Mouse (Mus musculus) limb, embryonic 10.5 days (tissue): ENCODE measurements around the gene Psme2b. TPM values are rescaled to one million over a fixed set of nuclear protein-coding genes. Genes with fewer than 3 reads are reported as not detected.
"Not testable (repeated sequence)": the region's sequence is repeated elsewhere in the genome, so short reads cannot be mapped to it uniquely, and the experiment has no call there.

Experiments used
- DNase-seq: peaks from one replicate; pipeline ENCODE4 v3.0.0-alpha.2; 2017; ENCODE audit warnings: low spot score
- H3K27ac ChIP-seq: fragments of 300-500 bp; sonication (generic); 2 replicates; pipeline ENCODE4 v1.5.1; 2016; ENCODE audit warnings: mild to moderate bottlenecking
- H3K27me3 ChIP-seq: fragments of 300-500 bp; sonication (generic); 2 replicates; pipeline ENCODE4 v1.6.1; 2016; ENCODE audit warnings: low read depth, mild to moderate bottlenecking; ENCODE audit not compliant: poor library complexity, severe bottlenecking
- H3K36me3 ChIP-seq: fragments of 300-500 bp; sonication (generic); 2 replicates; pipeline ENCODE4 v1.6.1; 2016; ENCODE audit warnings: mild to moderate bottlenecking, moderate library complexity
- H3K4me1 ChIP-seq: fragments of 300-500 bp; sonication (generic); 2 replicates; pipeline ENCODE4 v1.6.1; 2016
- H3K4me3 ChIP-seq: fragments of 300-500 bp; sonication (generic); 2 replicates; pipeline ENCODE4 v1.5.1; 2016; ENCODE audit warnings: mild to moderate bottlenecking, moderate library complexity
- H3K9me3 ChIP-seq: fragments of 300-500 bp; sonication (generic); replicated peaks from 2 replicates; pipeline ENCODE4 v1.6.1; 2016; ENCODE audit warnings: mild to moderate bottlenecking
- WGBS: fragments of 180-500 bp; shearing (Covaris S2); methylation state at CpG from one replicate; pipeline ENCODE4 v1.1.7; 2016; 5-methylcytosine and 5-hydroxymethylcytosine counted together
- polyA plus RNA-seq: library from polyadenylated mRNA; unstranded; fragments of >200 nt; fragmentation: Nextera tagmentation; extraction: Ambion mirVana; gene quantifications from 2 replicates; pipeline ENCODE4 v1.2.1, GENCODE M21; 2016

The Psme2b gene
- 1.1 and 2.5 TPM in 2 replicates for polyA plus RNA-seq

DNA sequence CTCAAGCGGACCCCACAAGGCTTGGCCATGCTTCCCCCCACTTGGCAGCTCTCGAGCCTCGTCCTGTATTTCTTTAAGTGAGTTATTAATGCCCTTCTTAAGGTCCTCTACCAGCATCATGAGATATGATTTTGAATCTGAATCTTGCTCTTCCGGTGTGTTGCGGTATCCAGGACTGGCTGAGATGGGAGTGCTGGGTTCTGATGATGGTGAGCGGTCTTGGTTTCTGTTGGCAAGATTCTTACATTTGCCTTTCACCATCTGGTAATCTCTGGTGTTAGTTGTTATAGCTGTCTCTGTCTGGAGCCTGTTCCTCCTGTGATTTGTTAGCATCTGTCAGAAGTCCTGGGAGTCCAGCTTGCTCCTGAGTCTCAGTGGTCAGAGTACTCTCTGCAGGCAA lies at the start of gene Psme2b:
Gene Psme2b (minus strand): TSS at position 101 of the 400 bp plus-strand sequence.
- not testable (repeated sequence) for H3K9me3 ChIP-seq, H3K27ac ChIP-seq, H3K27me3 ChIP-seq, DNase-seq, H3K36me3 ChIP-seq, H3K4me1 ChIP-seq, H3K4me3 ChIP-seq
- WGBS, result 97% methylated on average over 6 of the region's 6 CpGs

DNA sequence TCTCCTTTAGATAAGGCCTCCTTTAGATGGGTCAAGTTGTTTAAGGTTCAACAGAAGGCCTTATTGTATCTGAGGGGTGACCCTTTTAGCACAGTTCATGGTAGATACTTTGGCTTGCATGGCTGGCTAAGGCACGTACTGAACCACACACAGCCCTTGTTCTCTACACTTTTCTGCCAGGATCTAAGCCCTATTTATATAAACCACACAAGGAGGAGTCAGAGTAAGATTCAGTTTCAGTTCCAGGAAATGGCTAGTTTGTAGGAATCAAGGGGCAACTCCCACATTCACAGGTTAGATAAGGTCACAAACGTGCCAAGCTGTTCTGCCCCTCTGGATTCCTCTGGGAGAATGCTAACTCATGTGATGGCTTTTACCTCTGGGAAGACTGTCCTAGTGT lies 48.0 kb upstream of the Psme2b start, which contains the start of gene Tgtp1:
Gene Tgtp1 (minus strand): TSS at position 155 of the 400 bp plus-strand sequence.
- DNase-seq, result not testable (repeated sequence)

DNA sequence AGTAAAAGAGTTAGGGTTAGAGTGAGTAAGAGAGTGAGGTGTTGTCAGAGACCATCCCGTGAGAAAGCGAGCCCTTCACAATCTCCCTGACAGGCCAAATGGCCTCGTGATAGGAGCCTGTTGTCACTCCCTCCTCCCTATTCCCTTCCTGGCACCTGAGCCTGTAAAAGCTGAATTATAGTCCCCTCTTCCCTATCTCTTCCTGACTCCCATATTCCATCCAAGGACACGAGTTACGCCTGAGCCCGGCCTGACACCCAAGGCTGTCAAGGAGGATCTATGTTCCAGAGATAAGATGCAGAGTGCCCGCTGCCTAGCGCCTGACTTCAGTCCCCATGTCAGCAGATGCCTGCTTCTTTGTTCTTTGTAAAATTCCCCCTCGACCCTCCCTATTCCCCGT lies 47.3 kb upstream of the Psme2b start:
- H3K27ac ChIP-seq, H3K36me3 ChIP-seq, H3K27me3 ChIP-seq, H3K9me3 ChIP-seq, H3K4me1 ChIP-seq, H3K4me3 ChIP-seq, DNase-seq: not testable (repeated sequence)
- WGBS, result 19% methylated on average over 10 of the region's 10 CpGs

More for the DNA sequence above, 48.0 kb upstream of the Psme2b start, which contains the start of gene Tgtp1:
- 71% methylated on average over 2 of the region's 2 CpGs for WGBS
- not testable (repeated sequence) for H3K27me3 ChIP-seq, H3K27ac ChIP-seq, H3K9me3 ChIP-seq, H3K36me3 ChIP-seq, H3K4me3 ChIP-seq, H3K4me1 ChIP-seq

DNA sequence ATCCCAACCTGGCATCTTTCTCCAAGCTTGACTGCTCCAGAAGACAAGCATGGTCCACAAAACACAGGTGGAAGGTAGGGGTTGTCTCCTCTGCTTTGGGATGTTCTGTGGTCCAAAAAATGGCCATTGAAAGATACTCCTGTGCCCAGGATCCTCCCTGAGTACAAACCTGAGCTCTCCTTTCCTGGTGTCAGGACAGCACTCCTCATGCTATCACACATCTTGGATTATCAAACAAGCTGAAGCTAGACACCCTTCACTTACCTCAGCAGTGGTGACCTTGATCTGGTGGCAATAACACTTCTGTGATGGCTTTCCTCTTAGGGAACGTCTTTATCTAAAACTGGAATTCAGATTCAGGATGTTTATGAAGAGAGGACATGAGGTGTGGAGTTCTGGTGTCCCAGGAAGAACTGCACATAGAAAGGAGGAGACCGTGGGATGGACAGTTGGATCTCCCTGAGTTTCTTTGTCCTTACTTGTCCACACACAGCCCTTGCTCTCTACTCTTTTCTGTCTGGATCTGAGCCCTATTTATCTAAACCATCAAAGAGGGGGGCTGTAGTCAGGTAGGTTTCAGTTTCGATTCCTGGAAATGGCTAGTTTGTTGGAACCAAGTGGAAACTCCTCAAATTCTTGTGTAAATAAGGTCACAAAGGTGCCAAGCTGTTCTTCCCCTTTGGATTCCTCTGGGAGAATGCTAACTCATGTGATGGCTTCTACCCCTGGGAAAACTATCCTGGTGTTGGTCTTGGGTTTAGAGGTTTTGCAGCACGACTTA lies 45.9 kb upstream of the Psme2b start, which contains the start of gene Gm12185:
Gene Gm12185 (minus strand): TSS at position 487 of the 781 bp plus-strand sequence.
- H3K27ac ChIP-seq, H3K27me3 ChIP-seq, DNase-seq, H3K36me3 ChIP-seq, H3K4me1 ChIP-seq, H3K9me3 ChIP-seq, H3K4me3 ChIP-seq: not testable (repeated sequence)
- 79% methylated on average over 4 of the region's 4 CpGs for WGBS

DNA sequence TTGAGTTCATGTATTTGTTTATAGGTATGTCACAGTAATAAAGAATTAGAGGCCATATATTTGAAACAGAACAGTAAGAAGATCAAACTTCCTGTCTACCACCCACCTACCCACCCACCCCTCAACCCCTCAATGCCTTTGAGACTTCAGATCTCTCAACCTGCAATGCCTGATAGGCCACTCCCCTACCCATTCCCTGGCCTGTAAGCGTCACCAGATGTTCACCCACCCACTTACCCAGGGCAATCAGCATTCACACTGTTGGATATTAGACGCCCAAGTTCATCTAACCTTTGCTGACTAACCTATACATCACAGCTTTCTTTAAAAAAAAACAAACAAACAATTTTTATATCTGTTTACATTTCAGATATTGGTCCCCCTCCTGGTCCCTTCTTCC lies 44.0 kb upstream of the Psme2b start:
- DNase-seq, H3K27ac ChIP-seq, H3K4me1 ChIP-seq, H3K4me3 ChIP-seq, H3K9me3 ChIP-seq, H3K27me3 ChIP-seq, H3K36me3 ChIP-seq: not testable (repeated sequence)
- WGBS, result 79% methylated on average over 2 of the region's 2 CpGs

DNA sequence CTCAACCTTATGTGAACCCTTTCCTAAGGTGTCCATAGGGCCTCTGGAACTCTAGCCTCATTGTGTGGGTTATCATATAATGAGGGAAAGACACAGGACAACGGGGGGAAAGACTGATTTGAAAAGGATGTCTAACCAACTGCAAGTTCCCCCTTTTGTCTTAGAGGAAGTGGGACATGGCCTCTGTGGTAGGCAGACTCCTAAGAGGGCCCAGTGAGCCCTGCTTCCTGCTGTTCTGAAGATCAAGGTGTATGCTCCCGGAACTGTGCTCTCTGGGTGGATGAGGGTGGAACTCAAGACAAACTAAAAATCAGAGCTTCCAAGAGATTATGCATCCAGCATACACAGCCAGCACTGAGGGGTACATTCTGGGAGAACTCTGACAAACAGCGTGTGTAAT lies 42.2 kb upstream of the Psme2b start:
- H3K4me1 ChIP-seq, H3K36me3 ChIP-seq, H3K27ac ChIP-seq, H3K9me3 ChIP-seq, H3K4me3 ChIP-seq, H3K27me3 ChIP-seq, DNase-seq: not testable (repeated sequence)
- 81% methylated on average over 2 of the region's 3 CpGs for WGBS

DNA sequence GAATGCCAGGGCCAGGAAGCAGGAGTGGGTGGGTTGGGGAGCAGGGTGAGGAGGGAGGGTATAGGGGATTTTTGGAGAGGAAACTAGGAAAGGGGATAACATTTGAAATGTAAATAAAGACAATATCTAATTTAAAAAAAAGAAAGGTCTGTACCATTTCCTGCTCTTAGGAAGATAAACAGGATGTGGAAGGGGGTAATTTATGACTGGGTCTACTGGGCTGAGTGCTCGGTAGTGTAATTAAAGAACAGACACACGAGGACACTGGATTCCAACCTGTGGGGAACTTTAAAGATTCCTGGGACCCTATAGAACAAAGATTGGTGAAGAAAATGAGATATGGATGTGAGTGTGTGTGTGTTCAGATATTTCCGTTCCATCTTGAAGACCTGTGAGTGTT lies 36.9 kb upstream of the Psme2b start:
- not testable (repeated sequence) for H3K9me3 ChIP-seq, H3K36me3 ChIP-seq, DNase-seq, H3K4me3 ChIP-seq, H3K27ac ChIP-seq, H3K27me3 ChIP-seq, H3K4me1 ChIP-seq
- no CpG with 5 or more reads among the region's 3 CpGs for WGBS

DNA sequence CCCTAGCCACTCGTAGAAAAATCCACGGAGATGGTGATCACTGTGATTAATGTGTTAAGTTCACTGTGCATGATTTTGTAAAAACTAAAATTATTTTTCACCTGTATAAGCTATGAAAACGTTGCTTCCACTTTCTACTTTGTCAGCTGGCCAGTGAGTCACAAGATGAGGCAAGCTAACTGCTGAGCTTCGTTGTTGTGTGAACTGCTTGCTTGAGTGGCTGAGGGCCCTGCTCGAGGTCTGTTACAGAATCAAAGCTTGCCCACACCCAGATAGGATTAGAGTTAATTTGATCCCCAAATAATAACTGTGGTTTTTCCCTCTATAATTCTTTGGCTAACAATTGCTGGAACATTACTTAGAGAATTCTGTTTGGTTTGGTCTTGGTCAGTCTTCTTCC lies 34.1 kb upstream of the Psme2b start:
- DNase-seq, H3K9me3 ChIP-seq, H3K27ac ChIP-seq, H3K4me1 ChIP-seq, H3K27me3 ChIP-seq, H3K4me3 ChIP-seq, H3K36me3 ChIP-seq: not testable (repeated sequence)
- no CpG with 5 or more reads among the region's 5 CpGs for WGBS

DNA sequence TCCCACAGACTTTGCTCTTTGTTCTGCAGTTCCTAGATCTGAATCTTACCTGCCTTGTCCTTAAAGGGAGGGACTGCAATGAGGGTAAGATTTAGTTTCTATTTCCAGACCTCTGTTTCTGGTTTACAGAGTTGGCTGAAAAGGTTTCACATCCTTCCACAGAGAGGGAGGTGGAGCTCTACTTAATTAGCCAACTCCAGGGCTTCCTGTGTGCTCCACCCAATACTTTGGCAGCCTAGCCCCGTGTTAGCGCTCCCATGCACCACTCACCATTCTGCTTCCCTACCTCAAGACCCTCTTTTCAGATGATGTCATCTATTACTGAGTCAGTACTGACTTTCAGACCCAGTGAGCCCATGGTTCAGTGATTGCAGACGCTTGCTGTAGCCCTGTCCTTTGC lies 33.3 kb upstream of the Psme2b start, which contains the start of gene 9930111J21Rik1:
Gene 9930111J21Rik1 (minus strand): TSS at position 148 of the 400 bp plus-strand sequence.
- not testable (repeated sequence) for H3K27me3 ChIP-seq, H3K4me1 ChIP-seq, H3K9me3 ChIP-seq, H3K27ac ChIP-seq, DNase-seq, H3K4me3 ChIP-seq, H3K36me3 ChIP-seq
- WGBS, result no CpG with 5 or more reads among the region's 3 CpGs

DNA sequence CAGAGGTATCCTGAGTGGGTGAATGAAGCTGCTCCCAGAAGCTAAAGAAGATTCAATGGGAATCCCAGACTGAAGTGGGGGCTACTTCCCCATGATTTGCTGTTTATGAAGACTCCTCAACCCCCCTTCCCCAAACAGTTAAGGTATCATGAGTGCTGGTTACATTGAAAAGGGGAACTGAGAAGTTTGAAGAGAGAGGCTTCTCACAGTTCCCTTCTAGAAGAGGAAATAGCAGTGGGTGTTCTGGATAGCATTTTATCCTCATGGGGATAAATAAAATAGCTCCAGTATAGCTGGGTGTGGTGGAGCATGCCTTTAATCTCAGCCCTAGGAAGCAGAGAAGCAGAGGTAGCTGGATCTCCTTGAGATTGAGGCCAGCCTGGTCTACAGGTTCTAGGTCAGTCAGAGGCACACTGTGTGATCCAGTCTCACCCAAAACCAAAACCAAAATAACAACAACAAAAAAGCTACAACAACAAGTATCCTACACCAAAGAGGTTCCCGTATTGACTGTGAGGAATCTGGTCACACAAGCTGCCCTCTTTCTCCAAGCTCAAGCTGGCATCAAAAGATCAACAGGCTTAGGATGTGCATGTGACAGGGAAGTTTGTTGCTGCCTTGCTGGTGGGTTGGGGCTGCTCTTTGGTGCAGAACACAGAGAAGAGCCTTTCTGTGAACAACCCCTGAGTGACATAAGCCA lies 32.4 kb upstream of the Psme2b start, which contains the start of gene Olfr56:
Gene Olfr56 (plus strand): TSS at position 650 of the 700 bp plus-strand sequence.
- H3K9me3 ChIP-seq, H3K4me1 ChIP-seq, H3K4me3 ChIP-seq, H3K36me3 ChIP-seq, H3K27me3 ChIP-seq, H3K27ac ChIP-seq, DNase-seq: not testable (repeated sequence)
- no CpG with 5 or more reads among the region's 1 CpGs for WGBS

DNA sequence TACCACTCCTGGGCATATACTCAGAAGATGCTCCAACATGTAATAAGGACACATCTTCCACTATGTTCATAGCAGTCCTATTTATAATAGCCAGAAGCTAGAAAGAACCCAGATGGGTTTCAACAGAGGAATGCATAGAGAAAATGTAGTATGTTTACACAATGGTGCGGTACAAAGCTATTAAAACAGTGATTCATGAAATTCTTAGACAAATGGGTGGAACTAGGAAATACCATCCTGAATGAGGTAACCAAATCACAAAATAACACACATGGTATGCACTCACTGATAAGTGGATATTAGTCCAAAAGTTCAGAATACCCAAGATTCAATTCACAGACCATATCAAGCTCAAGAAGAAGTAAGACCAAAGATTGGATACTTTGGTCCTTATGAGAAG lies 28.7 kb upstream of the Psme2b start:
- not testable (repeated sequence) for H3K27ac ChIP-seq, H3K27me3 ChIP-seq, H3K36me3 ChIP-seq, H3K4me1 ChIP-seq, DNase-seq, H3K9me3 ChIP-seq, H3K4me3 ChIP-seq
- WGBS, result no CpG with 5 or more reads among the region's 1 CpGs

DNA sequence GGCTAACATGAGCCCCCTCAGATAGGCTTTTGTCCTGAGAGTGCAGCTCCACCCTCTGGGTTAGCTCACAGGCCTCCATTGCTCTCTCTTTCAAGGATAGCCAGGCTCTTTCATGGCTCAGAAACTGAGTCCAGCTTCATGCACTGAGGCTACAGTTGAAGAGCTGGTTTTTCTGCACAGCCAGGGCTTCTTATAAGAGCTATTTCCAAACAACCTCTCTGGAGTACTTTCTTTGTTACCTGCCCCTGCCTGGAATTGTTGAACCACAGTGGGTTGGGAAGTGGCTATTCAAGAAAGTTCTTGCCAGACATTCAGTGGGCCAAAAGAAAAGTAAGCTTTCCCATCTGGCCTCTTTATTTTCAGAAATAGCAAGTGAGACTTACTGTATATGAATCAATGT lies 6.7 kb downstream of the Psme2b start:
- not testable (repeated sequence) for H3K4me3 ChIP-seq, H3K27me3 ChIP-seq, H3K4me1 ChIP-seq, H3K27ac ChIP-seq, H3K36me3 ChIP-seq, H3K9me3 ChIP-seq, DNase-seq

DNA sequence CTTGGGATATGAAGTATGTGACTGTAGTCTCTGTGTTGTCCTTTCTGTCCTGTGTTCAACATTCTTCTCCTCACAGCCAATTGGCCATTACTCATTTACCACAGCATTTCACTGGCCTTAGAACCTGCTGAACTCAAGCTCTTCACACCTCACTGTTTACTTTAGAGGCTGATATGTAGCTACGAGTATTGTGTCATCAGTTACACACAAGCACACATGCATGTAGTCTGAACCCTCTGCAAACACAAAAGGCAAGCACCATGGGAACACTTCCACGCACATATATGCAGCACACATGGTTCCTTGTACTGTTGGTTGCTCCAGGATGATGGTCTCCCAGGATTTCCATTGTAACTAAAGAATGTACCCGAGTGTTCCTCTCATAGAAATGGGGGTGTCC lies 10.7 kb downstream of the Psme2b start:
- H3K4me1 ChIP-seq, H3K27ac ChIP-seq, H3K27me3 ChIP-seq, H3K36me3 ChIP-seq, DNase-seq, H3K9me3 ChIP-seq, H3K4me3 ChIP-seq: not testable (repeated sequence)
- WGBS, result no CpG with 5 or more reads among the region's 3 CpGs
